Mouse (Mus musculus) kidney, adult 2 months (tissue): ENCODE data around the gene Wnt5a. TPM values are rescaled to one million over a fixed set of nuclear protein-coding genes. Genes with fewer than 3 reads are reported as not detected.

Experiments
- DNase-seq: peaks from one replicate; pipeline ENCODE4 v3.0.0; 2021
- H3K27ac ChIP-seq: fragments of 200-500 bp; 2 replicates; pipeline ENCODE4 v1.5.1; 2012; ENCODE audit warnings: low read depth, low read length, control low read depth, inconsistent platforms; ENCODE audit not compliant: insufficient read depth
- H3K27me3 ChIP-seq: fragments of 200-500 bp; replicated peaks from 2 replicates; pipeline ENCODE4 v1.6.1; 2012; ENCODE audit warnings: mild to moderate bottlenecking, moderate library complexity, low read length, inconsistent platforms; ENCODE audit not compliant: control insufficient read depth, insufficient read depth
- H3K36me3 ChIP-seq: fragments of 200-500 bp; 2 replicates; pipeline ENCODE4 v1.6.1; 2012; ENCODE audit warnings: mild to moderate bottlenecking, moderate library complexity, low read length, inconsistent platforms; ENCODE audit not compliant: control insufficient read depth, insufficient read depth
- H3K4me1 ChIP-seq: fragments of 200-500 bp; 2 replicates; pipeline ENCODE4 v1.6.1; 2011; ENCODE audit warnings: low read length; ENCODE audit not compliant: control insufficient read depth, insufficient read depth
- H3K4me3 ChIP-seq: fragments of 200-500 bp; 2 replicates; pipeline ENCODE4 v1.5.1; 2011; ENCODE audit warnings: mild to moderate bottlenecking, low read depth, low read length, control low read depth; ENCODE audit not compliant: insufficient read depth
- CTCF ChIP-seq: fragments of 200-500 bp; conservative IDR thresholded peaks from 2 replicates; pipeline ENCODE4 v1.5.1; 2011; ENCODE audit warnings: low read depth, mild to moderate bottlenecking, control low read depth, low read length, moderate library complexity, mixed read lengths; ENCODE audit not compliant: insufficient read depth, insufficient read length
- POLR2A ChIP-seq: fragments of 200-500 bp; IDR thresholded peaks from one replicate; pipeline ENCODE4 v1.6.1; 2011; ENCODE audit warnings: low read depth, low read length, control low read depth
- WGBS: fragments of 180-500 bp; shearing (Covaris S2); methylation state at CpG from one replicate; pipeline ENCODE4 v1.1.7; 2018; 5-methylcytosine and 5-hydroxymethylcytosine counted together
- polyA plus RNA-seq: library from polyadenylated mRNA; depleted of rRNA; stranded (reverse); fragments of >200 nt; gene quantifications from 2 replicates; pipeline ENCODE4 v1.2.3, GENCODE M21; 2012

Gene Wnt5a
- polyA plus RNA-seq, 1 experiment = 7.0 TPM

DNA sequence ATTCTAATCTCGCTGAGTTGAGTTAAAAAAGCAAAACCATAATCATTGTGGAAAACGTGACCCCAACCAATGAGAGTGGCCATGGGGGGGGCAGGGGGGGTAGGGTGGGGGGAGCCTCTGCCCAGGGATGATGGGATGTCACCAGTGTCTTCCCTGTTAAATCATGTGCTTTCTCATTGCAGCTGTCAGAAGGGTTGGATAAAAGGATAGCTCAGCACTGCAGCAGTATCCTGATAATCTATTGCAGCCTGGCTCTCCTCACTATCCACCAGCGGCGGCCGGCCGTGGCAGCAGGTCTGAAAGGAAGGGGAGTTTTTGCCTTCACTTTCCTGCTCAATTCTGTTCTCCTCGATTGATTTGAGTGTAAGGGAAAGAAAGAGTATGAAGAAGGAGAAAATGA lies 29.1 kb upstream of the Wnt5a start:
- Histone ChIP-seq H3K27ac (no peak overlapping the region), H3K4me3 (no peak overlapping the region), H3K36me3 (no peaks in the 10 kb centered on the region), H3K27me3 (no peaks in the 10 kb centered on the region), H3K4me1 (no peaks in the 10 kb centered on the region)
- DNase-seq = no peak
- TF ChIP-seq POLR2A = no peak
- no peak for TF ChIP-seq CTCF
- 32% methylated on average over 7 of the region's 7 CpGs for WGBS

DNA sequence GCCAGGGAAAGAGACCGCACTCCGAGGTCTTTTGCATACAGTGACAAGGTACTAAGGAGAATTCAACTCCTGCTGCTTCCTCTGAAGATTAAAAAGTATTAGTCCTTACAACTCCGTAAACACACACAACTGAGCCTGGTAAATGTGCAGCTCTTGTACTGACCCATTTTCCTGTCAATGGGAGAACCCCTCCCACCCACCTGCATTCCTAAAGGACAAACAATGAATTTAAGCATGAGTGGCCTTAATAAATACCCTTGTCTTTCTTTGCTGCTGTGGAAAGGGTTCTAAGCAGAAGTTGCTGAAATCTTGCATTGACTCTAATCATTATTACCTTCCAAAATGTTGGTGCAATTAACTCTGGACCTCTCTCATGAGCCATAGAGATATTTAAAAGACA lies 27.8 kb upstream of the Wnt5a start:
- H3K27ac ChIP-seq = no peak overlapping the region
- no peaks in the 10 kb centered on the region for H3K4me1 ChIP-seq
- no peaks in the 10 kb centered on the region for H3K27me3 ChIP-seq
- TF ChIP-seq POLR2A (no peak), CTCF (no peak)
- no peak for DNase-seq
- H3K36me3 ChIP-seq = no peaks in the 10 kb centered on the region
- no peak overlapping the region for H3K4me3 ChIP-seq
- 80% methylated on average over 3 of the region's 3 CpGs for WGBS

DNA sequence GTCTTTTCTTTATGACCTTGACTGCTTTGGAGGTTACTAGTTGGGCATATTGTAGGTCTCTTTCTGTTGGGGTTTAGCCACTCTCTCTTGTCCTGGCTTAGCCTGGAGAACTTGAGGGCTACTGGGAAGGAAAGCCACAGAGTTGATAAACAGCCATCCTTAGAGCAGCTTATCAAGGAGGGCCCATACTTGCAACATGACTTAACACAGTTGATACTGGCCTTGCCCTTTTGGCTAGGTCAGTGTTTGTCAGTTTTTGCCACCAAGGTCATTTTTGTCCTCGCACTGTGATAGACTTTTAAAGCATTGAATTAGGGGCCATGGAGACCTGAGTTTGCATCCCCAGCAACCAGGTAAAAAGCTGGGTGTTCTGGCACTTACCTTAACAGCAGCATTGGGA lies 23.7 kb upstream of the Wnt5a start:
- TF ChIP-seq CTCF (no peak), POLR2A (no peak)
- 97% methylated on average over 1 of the region's 1 CpGs for WGBS
- DNase-seq = no peak
- Histone ChIP-seq H3K4me3 (no peak overlapping the region), H3K27me3 (no peaks in the 10 kb centered on the region), H3K36me3 (no peaks in the 10 kb centered on the region), H3K27ac (no peak overlapping the region), H3K4me1 (no peaks in the 10 kb centered on the region)

DNA sequence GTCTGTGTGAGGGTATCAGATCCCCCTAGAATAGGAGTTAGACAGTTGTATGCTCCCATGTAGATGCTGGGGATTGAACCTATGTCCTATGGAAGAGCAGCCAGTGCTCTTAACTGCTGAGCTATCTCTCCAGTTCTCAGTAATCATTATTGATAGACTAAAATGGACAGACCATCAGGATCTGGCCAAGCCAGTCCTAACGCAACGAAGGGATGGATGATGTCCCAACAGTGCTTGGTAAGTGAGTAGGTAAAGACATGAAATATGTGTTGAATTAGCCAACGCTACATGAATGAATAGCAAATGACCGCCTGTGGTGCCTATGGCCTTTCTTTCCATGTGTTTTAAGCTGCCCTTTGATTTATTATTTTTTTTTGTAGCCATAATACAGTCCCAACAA lies 10.7 kb upstream of the Wnt5a start:
- Histone ChIP-seq H3K27ac (no peak overlapping the region), H3K4me3 (no peak overlapping the region), H3K4me1 (no peaks in the 10 kb centered on the region), H3K27me3 (no peaks in the 10 kb centered on the region), H3K36me3 (no peaks in the 10 kb centered on the region)
- no peak for TF ChIP-seq CTCF
- TF ChIP-seq POLR2A = no peak
- DNase-seq = no peak
- WGBS = 93% methylated on average over 4 of the region's 4 CpGs

DNA sequence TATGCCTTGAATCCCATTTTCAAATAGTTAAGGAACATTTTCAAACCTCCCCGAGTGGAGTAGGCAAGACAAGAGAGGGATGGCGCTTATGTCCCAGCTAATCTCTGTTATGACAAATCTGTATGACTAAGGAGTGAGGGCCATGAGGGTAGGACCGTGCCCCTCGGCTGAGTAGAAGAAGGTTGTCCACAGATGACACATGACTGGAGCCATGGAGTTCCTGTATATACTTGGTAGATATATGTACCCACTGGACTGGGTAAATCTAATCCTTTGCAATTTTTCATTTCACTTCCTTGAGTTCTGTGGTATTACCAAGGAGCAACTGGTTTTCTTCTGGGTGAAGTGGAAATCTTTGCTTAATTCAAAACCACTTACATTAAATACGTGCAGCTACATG lies 10.3 kb upstream of the Wnt5a start:
- no peaks in the 10 kb centered on the region for H3K36me3 ChIP-seq
- TF ChIP-seq CTCF (no peak), POLR2A (no peak)
- DNase-seq = no peak
- 91% methylated on average over 5 of the region's 5 CpGs for WGBS
- H3K27ac ChIP-seq = no peak overlapping the region
- H3K4me3 ChIP-seq = no peak overlapping the region
- H3K4me1 ChIP-seq = no peaks in the 10 kb centered on the region
- no peaks in the 10 kb centered on the region for H3K27me3 ChIP-seq

DNA sequence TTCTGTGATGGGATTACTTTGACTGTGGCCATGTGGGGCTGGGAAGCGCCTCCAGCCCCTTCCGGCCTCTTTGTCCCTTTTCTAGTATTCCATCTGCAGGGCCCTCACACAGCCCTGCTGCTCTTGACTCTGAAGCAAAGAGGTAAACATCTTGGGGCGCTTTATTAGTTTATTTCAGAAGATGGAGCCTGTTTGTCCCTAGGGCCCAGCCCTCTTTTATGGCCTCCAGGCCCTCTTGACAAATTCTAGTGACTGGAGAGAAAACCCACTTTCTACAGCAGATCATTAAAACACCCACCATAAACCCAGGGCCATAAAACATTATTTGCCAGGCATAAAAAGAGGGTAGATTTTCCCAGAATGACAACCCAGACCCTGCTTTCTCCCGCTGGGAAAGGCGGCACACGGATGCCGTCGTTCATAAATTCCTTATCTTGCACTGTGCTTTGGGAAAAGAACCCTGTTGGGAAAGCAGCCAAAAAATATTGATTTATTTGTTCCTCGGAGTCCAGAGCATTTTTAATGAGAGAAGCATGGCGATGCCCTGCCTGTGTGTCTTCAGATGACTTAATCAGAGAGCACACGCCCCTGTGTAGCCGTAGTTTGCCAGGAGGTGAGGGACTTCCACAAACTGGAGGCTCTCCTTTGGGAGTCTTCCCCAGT lies 3.2 kb upstream of the Wnt5a start:
- no peak for TF ChIP-seq CTCF
- H3K27me3 ChIP-seq = no peaks in the 10 kb centered on the region
- DNase-seq = peak; percentile 27

DNA sequence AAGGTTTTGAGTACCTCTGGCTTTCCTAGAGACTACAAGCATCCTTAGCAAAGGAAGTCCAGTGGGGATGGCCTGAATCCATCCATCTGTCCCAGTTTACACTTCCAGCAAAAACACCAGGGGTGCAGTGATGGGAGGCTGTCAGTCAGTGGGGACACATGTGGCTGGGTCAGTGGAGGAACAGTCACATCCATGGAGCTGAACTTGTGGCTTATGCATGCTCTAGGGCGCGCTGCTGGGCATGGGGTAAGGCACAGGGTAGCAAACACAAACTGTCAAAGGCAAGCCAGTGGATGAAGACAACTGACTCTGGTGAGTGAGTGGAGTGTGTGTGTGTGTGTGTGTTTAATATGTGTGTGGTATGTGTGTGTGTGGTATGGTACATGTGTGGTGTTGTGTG lies 1.3 kb upstream of the Wnt5a start:
- Histone ChIP-seq H3K27me3 (no peaks in the 10 kb centered on the region), H3K4me1 (no peaks in the 10 kb centered on the region), H3K4me3 (no peak overlapping the region), H3K27ac (no peak overlapping the region), H3K36me3 (no peaks in the 10 kb centered on the region)
- TF ChIP-seq CTCF (no peak), POLR2A (no peak)
- WGBS = 90% methylated on average over 2 of the region's 2 CpGs
- no peak for DNase-seq

More for the DNA sequence above, 3.2 kb upstream of the Wnt5a start:
- WGBS = 53% methylated on average over 12 of the region's 12 CpGs
- no peak overlapping the region for H3K4me3 ChIP-seq
- H3K27ac ChIP-seq = no peak overlapping the region
- no peaks in the 10 kb centered on the region for H3K36me3 ChIP-seq
- no peaks in the 10 kb centered on the region for H3K4me1 ChIP-seq
